Comparison of ENCODE assay signal across 10 mouse cellular contexts in genomic region chr4:104209081-104209480, GRCm38 (mm10).
DNase-seq lines count a peak whose midpoint lies in the region; ATAC-seq and TF ChIP-seq lines count a peak whose summit lies in the region.
"Had no signal": no experiment of that assay in that cellular context is flagged by ENCODE, and none has a peak within 500 bp of the region (broad histone marks: within the 10 kb centered on the region; RNA-seq: fewer than 3 reads in every experiment).

No protein-coding gene starts in this region.

- 0 out of 2 replicates have a peak, but pooled peaks cover 3% of the 10 kb centered on the region for H3K4me1 ChIP-seq in forebrain, embryonic 11.5 days (replicated peaks; ENCODE audit: control insufficient read depth, insufficient read depth, low read length)
- H3K4me1 ChIP-seq in forebrain, embryonic 15.5 days, result peaks cover 9% of the 10 kb centered on the region; the same call in 1 of the 2 replicates
- no peaks in the 10 kb centered on the region for H3K4me1 ChIP-seq in lung, adult 2 months (ENCODE audit: control insufficient read depth, insufficient read depth, low read length)
- H3K4me1 ChIP-seq in midbrain, embryonic 14.5 days (ENCODE audit: control insufficient read depth, insufficient read depth, low read length), result peaks cover 8% of the 10 kb centered on the region; the same call in 1 of the 2 replicates
- H3K4me1 ChIP-seq: neural tube, embryonic 12.5 days had no signal

- H3K4me3 ChIP-seq in forebrain, embryonic 11.5 days (ENCODE audit: low read depth, low read length), result no peak overlapping the region
- no peak overlapping the region for H3K4me3 ChIP-seq in forebrain, embryonic 15.5 days
- no peak overlapping the region for H3K4me3 ChIP-seq in lung, adult 2 months (replicated peaks; ENCODE audit: extremely low read depth, low read depth, low read length)
- H3K4me3 ChIP-seq in midbrain, embryonic 14.5 days (replicated peaks; ENCODE audit: low read depth, low read length), result no peak overlapping the region
- H3K4me3 ChIP-seq: embryonic facial prominence, embryonic 15.5 days; neural tube, embryonic 12.5 days had no signal

- H3K36me3 ChIP-seq in forebrain, embryonic 11.5 days (ENCODE audit: control insufficient read depth, insufficient read depth, low read length), result no peaks in the 10 kb centered on the region
- no peaks in the 10 kb centered on the region for H3K36me3 ChIP-seq in forebrain, embryonic 15.5 days
- no peaks in the 10 kb centered on the region for H3K36me3 ChIP-seq in midbrain, embryonic 14.5 days (ENCODE audit: control insufficient read depth, insufficient read depth, low read length)
- H3K36me3 ChIP-seq: embryonic facial prominence, embryonic 15.5 days; neural tube, embryonic 12.5 days had no signal

- WGBS in forebrain, embryonic 11.5 days, result 38% methylated on average over 2 of the region's 2 CpGs
- WGBS in forebrain, embryonic 15.5 days, result 22% methylated on average over 2 of the region's 2 CpGs
- WGBS in lung, adult 2 months, result 30% methylated on average over 2 of the region's 2 CpGs
- 31% methylated on average over 2 of the region's 2 CpGs for WGBS in midbrain, embryonic 14.5 days

- peak; percentile 24; the same call in 1 of the 2 replicates for TF ChIP-seq CTCF in lung, adult 2 months (IDR thresholded peaks at IDR 0.05; ENCODE audit: insufficient read depth, low read length)

- H3K27me3 ChIP-seq in forebrain, embryonic 11.5 days (ENCODE audit: control insufficient read depth, insufficient read depth, low read length), result no peaks in the 10 kb centered on the region
- no peaks in the 10 kb centered on the region for H3K27me3 ChIP-seq in forebrain, embryonic 15.5 days
- H3K27me3 ChIP-seq in midbrain, embryonic 14.5 days (ENCODE audit: control insufficient read depth, insufficient read depth, low read length), result no peaks in the 10 kb centered on the region
- H3K27me3 ChIP-seq: embryonic facial prominence, embryonic 15.5 days; neural tube, embryonic 12.5 days had no signal

- no peak overlapping the region for H3K9ac ChIP-seq in forebrain, embryonic 11.5 days (ENCODE audit: low read length)
- no peak overlapping the region for H3K9ac ChIP-seq in forebrain, embryonic 15.5 days (replicated peaks)
- H3K9ac ChIP-seq in midbrain, embryonic 14.5 days (replicated peaks; ENCODE audit: low read length), result no peak overlapping the region
- H3K9ac ChIP-seq: embryonic facial prominence, embryonic 15.5 days; neural tube, embryonic 12.5 days had no signal

- no peak for TF ChIP-seq POLR2A in lung, adult 2 months (IDR thresholded peaks at IDR 0.05; ENCODE audit: borderline replicate concordance, extremely low read depth, low read depth, low read length)

- DNase-seq in forebrain, embryonic 11.5 days (ENCODE audit: low spot score), result peak; percentile 74
- no peak for DNase-seq in lung, adult 2 months
- no peak for DNase-seq in lung, postnatal 25 days (ENCODE audit: low spot score)
- peak; percentile 51 for DNase-seq in embryo, embryonic 10.5 days (ENCODE audit: low spot score)
- DNase-seq in midbrain, embryonic 14.5 days, result peak; percentile 66
- DNase-seq in heart, postnatal 25 days (ENCODE audit: low spot score), result no peak
- DNase-seq in heart, adult 11 months, result no peak

- no peaks in the 10 kb centered on the region for H3K9me3 ChIP-seq in forebrain, embryonic 11.5 days (ENCODE audit: control insufficient read depth, low read length)
- H3K9me3 ChIP-seq in forebrain, embryonic 15.5 days, result no peaks in the 10 kb centered on the region
- no peaks in the 10 kb centered on the region for H3K9me3 ChIP-seq in midbrain, embryonic 14.5 days (ENCODE audit: control insufficient read depth, low read length)
- H3K9me3 ChIP-seq: embryonic facial prominence, embryonic 15.5 days had no signal

- no peak overlapping the region for H3K4me2 ChIP-seq in forebrain, embryonic 11.5 days (ENCODE audit: low read depth, low read length, severe bottlenecking)
- no peak overlapping the region for H3K4me2 ChIP-seq in forebrain, embryonic 15.5 days (replicated peaks)
- no peak overlapping the region for H3K4me2 ChIP-seq in midbrain, embryonic 14.5 days (ENCODE audit: low read length)
- H3K4me2 ChIP-seq: embryonic facial prominence, embryonic 15.5 days; neural tube, embryonic 12.5 days had no signal

- intact Hi-C loops in heart, postnatal 25 days (cut with DNase I), result no loop called here

- no peak for ATAC-seq in forebrain, embryonic 11.5 days (replicated peaks; ENCODE audit: low FRiP score)
- ATAC-seq in forebrain, embryonic 15.5 days (replicated peaks), result no peak
- no peak for ATAC-seq in midbrain, embryonic 14.5 days (ENCODE audit: low FRiP score, low TSS enrichment)

- H3K27ac ChIP-seq in forebrain, embryonic 11.5 days (ENCODE audit: low read depth, low read length), result no peak overlapping the region
- H3K27ac ChIP-seq in forebrain, embryonic 15.5 days (replicated peaks), result no peak overlapping the region
- H3K27ac ChIP-seq in midbrain, embryonic 14.5 days (replicated peaks; ENCODE audit: low read depth, low read length), result no peak overlapping the region
- H3K27ac ChIP-seq: embryonic facial prominence, embryonic 15.5 days; neural tube, embryonic 12.5 days had no signal

Comparison
In these comparisons a context has a peak if more than half of its experiments do, and no peak if none do; other contexts are left out.
1. DNase-seq: peak in forebrain, embryonic 11.5 days (single experiment), embryo, embryonic 10.5 days (single experiment) and midbrain, embryonic 14.5 days (single experiment); none in lung, adult 2 months (single experiment), lung, postnatal 25 days (single experiment), heart, postnatal 25 days (single experiment) and heart, adult 11 months (single experiment).